Mouse (Mus musculus) heart, embryonic 13.5 days (tissue): ENCODE data around the gene Chil1. TPM values are rescaled to one million over a fixed set of nuclear protein-coding genes. Genes with fewer than 3 reads are reported as not detected.

ENCODE experiments used
- ATAC-seq: fragments of 200-750 bp; cut with Nextera tagmentation; 2 replicates; pipeline ENCODE4 v1.8.0; 2017; ENCODE audit warnings: moderate TSS enrichment; ENCODE audit not compliant: insufficient number of reproducible peaks, low FRiP score, low TSS enrichment; ENCODE audit errors: extremely low read depth
- H3K27ac ChIP-seq: fragments of 300-500 bp; sonication (generic); replicated peaks from 2 replicates; pipeline ENCODE4 v1.5.1; 2015; ENCODE audit warnings: moderate library complexity, mild to moderate bottlenecking, inconsistent platforms
- H3K27me3 ChIP-seq: fragments of 300-500 bp; sonication (generic); replicated peaks from 2 replicates; pipeline ENCODE4 v1.6.1; 2015; ENCODE audit warnings: mild to moderate bottlenecking, inconsistent platforms
- H3K36me3 ChIP-seq: fragments of 300-500 bp; sonication (generic); 2 replicates; pipeline ENCODE4 v1.6.1; 2015; ENCODE audit warnings: mild to moderate bottlenecking, inconsistent platforms
- H3K4me1 ChIP-seq: fragments of 300-500 bp; sonication (generic); 2 replicates; pipeline ENCODE4 v1.6.1; 2015; ENCODE audit warnings: inconsistent platforms
- H3K4me2 ChIP-seq: fragments of 300-500 bp; sonication (generic); 2 replicates; pipeline ENCODE4 v1.6.1; 2015; ENCODE audit warnings: inconsistent platforms, mild to moderate bottlenecking, moderate library complexity
- H3K4me3 ChIP-seq: fragments of 300-500 bp; sonication (generic); 2 replicates; pipeline ENCODE4 v1.5.1; 2015; ENCODE audit warnings: moderate library complexity, mild to moderate bottlenecking, inconsistent platforms
- H3K9ac ChIP-seq: fragments of 300-500 bp; sonication (generic); 2 replicates; pipeline ENCODE4 v1.6.1; 2015; ENCODE audit warnings: inconsistent platforms, mild to moderate bottlenecking, moderate library complexity
- H3K9me3 ChIP-seq: fragments of 300-500 bp; sonication (generic); 2 replicates; pipeline ENCODE4 v1.6.1; 2016; ENCODE audit warnings: inconsistent platforms
- WGBS: fragments of 180-500 bp; shearing (Covaris S2); methylation state at CpG from one replicate; pipeline ENCODE4 v1.1.7; 2015; ENCODE audit warnings: mixed read lengths; 5-methylcytosine and 5-hydroxymethylcytosine counted together
- polyA plus RNA-seq: library from polyadenylated mRNA; unstranded; fragments of >200 nt; fragmentation: Nextera tagmentation; extraction: Ambion mirVana; gene quantifications from 2 replicates; pipeline ENCODE4 v1.2.1, GENCODE M21; 2015

Chil1 gene
- polyA plus RNA-seq, 1 experiment from 2014 or later: 1.5 TPM

DNA sequence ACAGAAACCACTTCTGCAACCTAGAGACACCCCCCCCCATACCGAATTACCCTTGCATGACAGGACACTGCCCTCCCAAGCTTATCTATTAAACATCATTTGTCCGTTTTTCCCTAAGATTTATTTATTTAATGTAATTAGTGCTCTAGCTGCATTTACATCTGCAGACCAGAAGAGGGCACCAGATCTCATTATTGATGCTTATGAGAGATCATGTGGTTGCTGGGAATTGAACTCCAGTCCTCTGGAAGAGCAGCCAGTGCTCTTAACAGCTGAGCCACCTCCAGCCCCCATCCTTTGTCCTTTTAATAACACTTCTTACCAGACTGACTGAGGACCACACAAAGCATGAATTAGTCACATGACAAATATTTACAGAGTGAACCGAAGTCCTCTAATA, 27.3 kb upstream of the Chil1 start:
- Histone ChIP-seq H3K9ac (no peak overlapping the region), H3K4me3 (no peak overlapping the region), H3K9me3 (peaks cover 4% of the 10 kb centered on the region; the same call in 1 of the 2 replicates), H3K36me3 (no peaks in the 10 kb centered on the region), H3K4me1 (peaks cover 21% of the 10 kb centered on the region), H3K27ac (no peak overlapping the region), H3K27me3 (peaks cover 25% of the 10 kb centered on the region), H3K4me2 (no peak overlapping the region)
- ATAC-seq: no peak
- WGBS: 61% methylated on average over 3 of the region's 3 CpGs

DNA sequence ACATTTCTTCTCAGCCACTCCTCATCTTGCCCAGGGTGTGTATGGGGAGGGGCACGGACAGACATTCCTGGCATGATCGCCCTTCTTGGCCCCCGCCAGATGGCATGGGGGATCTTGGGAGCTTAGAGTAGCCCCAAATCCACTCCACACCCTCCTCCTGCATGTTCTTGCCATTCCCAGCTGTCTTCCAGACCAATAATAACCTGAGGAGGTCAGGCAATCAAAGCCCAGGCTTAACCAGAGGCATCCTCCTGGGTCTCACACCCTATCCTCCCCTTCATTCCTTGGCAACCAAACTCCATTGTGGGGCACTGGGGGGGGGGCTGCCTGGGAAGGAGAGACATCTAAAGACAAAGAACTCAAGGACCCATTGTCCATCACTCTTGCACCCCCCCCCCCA, 21.6 kb upstream of the Chil1 start:
- ATAC-seq: no peak
- Histone ChIP-seq H3K4me3 (no peak overlapping the region), H3K4me1 (no peaks in the 10 kb centered on the region), H3K9ac (no peak overlapping the region), H3K27me3 (0 out of 2 replicates have a peak, but pooled peaks cover 2% of the 10 kb centered on the region), H3K27ac (no peak overlapping the region), H3K9me3 (no peaks in the 10 kb centered on the region), H3K36me3 (no peaks in the 10 kb centered on the region), H3K4me2 (no peak overlapping the region)
- WGBS: 77% methylated on average over 3 of the region's 3 CpGs

DNA sequence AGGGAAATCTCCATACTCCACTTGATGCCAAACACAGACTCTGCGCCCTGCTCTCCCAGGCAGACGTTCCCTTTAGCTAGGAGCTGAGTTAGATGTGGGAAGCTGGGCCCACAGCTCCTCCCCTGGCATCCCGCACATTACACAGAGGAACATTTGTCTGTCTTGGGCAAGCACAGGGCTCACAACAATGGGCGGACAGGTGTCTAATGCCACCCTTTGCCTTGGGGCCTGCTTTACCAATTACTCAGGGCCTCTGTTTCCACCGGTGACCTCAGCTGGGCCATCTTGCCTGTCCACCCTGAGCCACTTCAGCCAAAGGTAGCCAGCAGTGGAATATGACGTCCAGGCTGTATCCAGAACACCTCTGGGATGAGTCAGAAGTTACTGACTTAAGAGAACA, 20.6 kb upstream of the Chil1 start:
- no peak overlapping the region for H3K27ac ChIP-seq
- H3K4me1 ChIP-seq: no peaks in the 10 kb centered on the region
- H3K9me3 ChIP-seq: no peaks in the 10 kb centered on the region
- no peak overlapping the region for H3K4me2 ChIP-seq
- WGBS: 68% methylated on average over 6 of the region's 6 CpGs
- H3K9ac ChIP-seq: no peak overlapping the region
- ATAC-seq: no peak
- no peak overlapping the region for H3K4me3 ChIP-seq
- H3K27me3 ChIP-seq: 0 out of 2 replicates have a peak, but pooled peaks cover 2% of the 10 kb centered on the region
- H3K36me3 ChIP-seq: no peaks in the 10 kb centered on the region

DNA sequence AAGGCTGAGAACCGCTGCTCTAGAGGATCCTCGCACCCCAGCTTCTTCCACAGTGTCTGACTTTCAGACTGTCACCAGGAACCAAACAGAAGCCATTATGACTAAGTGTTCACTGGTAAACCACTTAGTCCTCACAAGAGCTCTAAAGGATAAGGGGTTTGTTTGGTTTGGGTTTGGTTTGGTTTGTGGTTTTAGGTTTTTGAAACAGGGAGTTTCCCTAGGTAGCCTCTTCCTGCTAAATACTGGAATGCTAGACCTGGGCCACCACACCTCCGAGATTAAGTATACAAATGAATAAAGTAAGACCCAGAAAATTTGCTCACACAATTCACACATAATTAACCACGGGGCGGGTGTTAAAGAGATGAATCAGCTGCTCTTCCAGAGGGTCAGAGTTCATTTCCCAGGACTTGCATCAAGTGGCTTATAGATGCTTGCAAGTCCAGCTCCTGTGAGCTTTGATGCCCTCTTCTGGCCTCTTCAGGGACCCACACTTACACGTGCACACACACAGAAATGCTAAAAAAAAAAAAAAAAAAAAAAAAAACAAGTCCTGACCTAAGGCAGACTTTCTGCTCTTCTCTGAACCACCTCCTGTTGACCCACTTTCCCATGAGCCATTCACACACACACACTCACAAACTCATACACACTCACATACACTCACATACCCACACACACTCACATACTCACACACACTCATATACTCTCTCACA, 19.3 kb upstream of the Chil1 start:
- Histone ChIP-seq H3K27ac (no peak overlapping the region), H3K4me2 (no peak overlapping the region), H3K4me1 (peaks cover 4% of the 10 kb centered on the region; the same call in 1 of the 2 replicates), H3K4me3 (no peak overlapping the region), H3K27me3 (0 out of 2 replicates have a peak, but pooled peaks cover 2% of the 10 kb centered on the region), H3K9me3 (no peaks in the 10 kb centered on the region), H3K9ac (no peak overlapping the region), H3K36me3 (no peaks in the 10 kb centered on the region)
- ATAC-seq: no peak
- whole genome bisulfite sequencing: 80% methylated on average over 6 of the region's 6 CpGs

DNA sequence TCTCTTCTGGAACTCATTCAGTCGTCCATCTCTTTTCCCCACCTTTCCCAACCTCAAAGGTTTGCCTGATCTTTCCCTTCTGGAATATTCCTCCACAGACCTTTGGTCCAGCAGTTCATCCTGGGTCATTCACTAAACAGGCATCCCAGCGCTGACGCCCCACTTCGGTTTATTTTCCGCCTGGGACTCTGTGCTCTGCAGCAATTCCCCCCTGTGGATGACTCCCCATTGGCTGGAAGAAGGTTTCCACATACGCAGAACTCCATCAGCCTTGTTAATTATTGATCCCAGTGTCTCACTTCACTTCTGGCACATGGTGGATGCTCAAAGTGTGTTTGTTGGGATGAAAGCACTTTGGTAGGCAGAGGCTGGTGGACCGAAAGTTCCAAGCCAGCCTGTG, 18.5 kb upstream of the Chil1 start:
- H3K4me3 ChIP-seq: no peak overlapping the region
- 0 out of 2 replicates have a peak, but pooled peaks cover 2% of the 10 kb centered on the region for H3K27me3 ChIP-seq

DNA sequence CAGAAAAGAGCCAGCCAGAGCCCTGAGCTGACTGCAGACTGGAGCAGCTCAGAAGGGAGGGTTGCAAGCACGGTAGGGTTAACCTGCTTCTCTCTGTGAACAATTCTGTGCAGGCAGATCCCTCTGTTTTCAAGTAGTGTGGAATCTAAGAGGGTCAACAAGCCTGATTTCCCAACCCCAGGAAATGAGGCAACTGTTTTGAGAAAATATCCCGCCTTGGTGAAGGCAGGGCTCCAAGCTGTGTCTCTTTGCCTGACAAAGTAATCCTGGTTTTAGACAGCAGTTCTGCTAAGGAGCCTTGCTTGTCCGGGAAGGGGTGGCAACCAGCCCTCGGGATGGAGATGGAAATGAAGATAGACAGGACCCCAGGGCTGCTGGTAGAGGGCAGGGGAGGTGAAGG, 17.5 kb upstream of the Chil1 start:
- Histone ChIP-seq H3K4me2 (no peak overlapping the region), H3K9ac (no peak overlapping the region), H3K4me3 (no peak overlapping the region), H3K9me3 (no peaks in the 10 kb centered on the region), H3K4me1 (peaks cover 11% of the 10 kb centered on the region; the same call in 1 of the 2 replicates), H3K27ac (no peak overlapping the region), H3K36me3 (no peaks in the 10 kb centered on the region), H3K27me3 (0 out of 2 replicates have a peak, but pooled peaks cover 2% of the 10 kb centered on the region)
- WGBS: 64% methylated on average over 4 of the region's 4 CpGs
- no peak for ATAC-seq

More for the DNA sequence above, 18.5 kb upstream of the Chil1 start:
- WGBS: 88% methylated on average over 7 of the region's 7 CpGs
- H3K4me1 ChIP-seq: peaks cover 11% of the 10 kb centered on the region; the same call in 1 of the 2 replicates
- H3K27ac ChIP-seq: no peak overlapping the region
- no peaks in the 10 kb centered on the region for H3K36me3 ChIP-seq
- ATAC-seq: no peak
- no peak overlapping the region for H3K4me2 ChIP-seq
- H3K9me3 ChIP-seq: no peaks in the 10 kb centered on the region
- H3K9ac ChIP-seq: no peak overlapping the region

DNA sequence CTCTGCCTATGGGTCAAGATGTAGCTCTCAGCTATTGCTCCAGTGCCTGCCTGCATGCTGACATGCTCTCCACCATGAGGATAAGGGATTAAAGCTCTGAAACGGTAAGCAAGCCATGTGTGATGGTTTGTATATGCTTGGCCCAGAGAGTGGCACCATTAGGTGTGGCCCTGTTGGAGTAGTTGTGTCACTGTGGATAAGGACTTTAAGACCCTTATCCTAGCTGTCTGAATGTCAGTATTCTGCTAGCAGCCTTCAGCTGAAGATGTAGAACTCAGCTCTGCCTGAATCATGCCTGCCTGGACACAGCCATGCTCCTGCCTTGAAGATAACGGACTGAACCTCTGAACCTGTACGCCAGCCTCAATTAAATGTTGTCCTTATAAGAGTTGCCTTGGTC, 15.4 kb upstream of the Chil1 start:
- Histone ChIP-seq H3K9ac (no peak overlapping the region), H3K4me3 (no peak overlapping the region), H3K4me2 (no peak overlapping the region), H3K27me3 (no peaks in the 10 kb centered on the region), H3K36me3 (no peaks in the 10 kb centered on the region), H3K4me1 (peaks cover 11% of the 10 kb centered on the region; the same call in 1 of the 2 replicates), H3K27ac (no peak overlapping the region), H3K9me3 (no peaks in the 10 kb centered on the region)
- ATAC-seq: no peak
- WGBS: 86% methylated on average over 3 of the region's 3 CpGs

DNA sequence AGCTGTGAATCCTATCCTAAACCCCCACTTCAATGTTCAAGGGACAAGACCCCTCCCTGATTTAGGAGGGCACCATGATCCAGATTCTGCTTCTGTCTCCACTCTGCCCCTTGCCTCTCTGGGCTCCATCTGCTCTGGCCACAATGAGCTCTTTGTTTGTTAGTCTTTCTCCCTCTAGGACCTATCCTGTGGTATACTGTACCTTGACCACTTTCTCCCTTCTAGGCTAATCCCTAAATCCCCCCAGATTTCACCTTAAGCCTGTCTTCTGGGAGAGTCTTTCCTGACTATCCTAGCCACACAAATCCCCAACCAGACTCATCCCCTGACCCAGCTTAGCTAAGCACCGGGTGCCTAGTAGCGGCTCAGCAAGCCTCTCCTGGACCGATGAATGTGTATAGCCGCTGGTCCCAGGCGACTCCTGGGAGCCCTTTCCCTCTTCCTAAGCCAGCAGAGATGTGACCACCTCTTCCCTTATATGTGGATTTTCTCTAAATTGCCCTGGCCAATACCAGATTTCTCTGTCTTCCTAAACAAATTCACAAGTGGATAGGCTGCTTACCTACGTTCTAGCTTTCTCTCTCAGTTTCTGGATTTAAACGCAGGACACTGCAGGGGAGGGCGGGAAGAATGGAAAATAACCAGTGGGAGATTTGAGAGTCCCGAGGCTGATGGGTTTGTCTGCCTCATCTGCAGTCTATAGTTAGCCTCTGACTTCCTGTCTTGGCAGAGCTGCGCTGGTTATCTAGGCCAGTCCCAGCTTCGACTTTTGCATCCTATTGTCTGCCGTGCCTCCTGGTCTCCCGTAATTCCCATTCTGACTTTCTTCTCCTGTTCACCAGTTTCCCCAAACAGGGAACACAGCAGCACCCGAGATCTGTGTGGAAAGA, 14.3 kb upstream of the Chil1 start:
- Histone ChIP-seq H3K9me3 (no peaks in the 10 kb centered on the region), H3K9ac (no peak overlapping the region), H3K4me3 (no peak overlapping the region), H3K4me1 (peaks cover 11% of the 10 kb centered on the region; the same call in 1 of the 2 replicates), H3K27me3 (no peaks in the 10 kb centered on the region), H3K4me2 (0 out of 2 replicates have a peak overlapping the region, but pooled peaks have one; percentile 14), H3K36me3 (no peaks in the 10 kb centered on the region), H3K27ac (no peak overlapping the region)
- no peak for ATAC-seq
- WGBS: 38% methylated on average over 14 of the region's 14 CpGs

DNA sequence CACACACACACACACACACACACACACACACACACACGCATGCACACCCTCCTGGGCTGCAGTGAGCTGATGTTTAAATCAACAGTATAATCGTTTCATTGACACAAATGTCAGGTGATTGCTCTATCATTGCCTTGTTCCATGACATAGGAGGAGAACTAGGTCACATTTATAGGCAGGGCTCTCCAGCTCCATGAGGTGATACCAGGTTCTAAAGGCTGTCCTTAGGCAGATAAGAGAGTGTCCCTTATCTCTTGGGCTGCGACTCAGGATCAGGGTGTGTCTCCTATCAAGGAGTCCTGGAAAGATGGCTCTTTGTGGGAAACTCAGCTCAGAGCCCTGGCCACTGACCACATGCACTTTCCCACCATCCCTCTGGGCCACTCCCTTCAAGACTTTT, 13.4 kb upstream of the Chil1 start:
- Histone ChIP-seq H3K9me3 (no peaks in the 10 kb centered on the region), H3K4me3 (no peak overlapping the region), H3K4me2 (no peak overlapping the region), H3K27ac (no peak overlapping the region), H3K27me3 (no peaks in the 10 kb centered on the region), H3K36me3 (no peaks in the 10 kb centered on the region), H3K4me1 (peaks cover 11% of the 10 kb centered on the region; the same call in 1 of the 2 replicates), H3K9ac (no peak overlapping the region)
- 56% methylated on average over 3 of the region's 3 CpGs for WGBS
- ATAC-seq: no peak

DNA sequence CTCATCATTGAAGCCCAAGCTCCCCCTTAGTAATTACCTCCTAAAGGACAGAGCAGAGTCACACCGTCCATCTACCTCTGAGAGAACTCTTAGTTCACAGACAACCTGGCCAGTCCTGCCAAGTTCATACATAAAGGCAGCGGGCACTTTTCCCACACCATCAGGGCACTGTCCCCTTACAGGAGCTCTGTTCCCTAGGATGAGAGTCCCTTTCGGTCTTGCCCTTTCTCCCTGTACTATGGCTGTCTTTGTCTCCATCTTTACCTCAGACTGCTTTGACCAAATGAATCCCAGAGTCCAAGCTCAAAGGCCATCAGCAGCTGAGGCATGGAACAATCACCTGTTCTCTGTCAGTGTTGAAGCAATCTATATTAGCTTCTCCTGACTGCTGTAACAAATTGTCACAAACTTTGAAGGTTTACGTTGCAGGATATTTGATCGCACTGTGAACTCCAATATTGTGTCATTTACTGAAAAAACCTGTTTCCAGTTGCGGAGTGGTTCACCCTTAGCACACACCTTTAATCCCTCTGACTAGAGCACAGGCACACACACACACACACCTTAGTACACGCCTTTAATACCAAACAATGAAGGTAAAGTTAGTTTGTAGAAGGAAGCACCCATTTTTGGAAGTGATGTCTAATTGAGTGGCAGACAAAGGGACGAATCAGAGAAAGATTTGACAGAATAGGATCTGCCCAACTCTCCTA, 12.8 kb upstream of the Chil1 start:
- Histone ChIP-seq H3K9me3 (no peaks in the 10 kb centered on the region), H3K27ac (no peak overlapping the region), H3K27me3 (no peaks in the 10 kb centered on the region), H3K4me2 (no peak overlapping the region), H3K4me1 (peaks cover 11% of the 10 kb centered on the region; the same call in 1 of the 2 replicates), H3K4me3 (no peak overlapping the region), H3K36me3 (no peaks in the 10 kb centered on the region), H3K9ac (no peak overlapping the region)
- WGBS: 85% methylated on average over 8 of the region's 8 CpGs
- no peak for ATAC-seq

DNA sequence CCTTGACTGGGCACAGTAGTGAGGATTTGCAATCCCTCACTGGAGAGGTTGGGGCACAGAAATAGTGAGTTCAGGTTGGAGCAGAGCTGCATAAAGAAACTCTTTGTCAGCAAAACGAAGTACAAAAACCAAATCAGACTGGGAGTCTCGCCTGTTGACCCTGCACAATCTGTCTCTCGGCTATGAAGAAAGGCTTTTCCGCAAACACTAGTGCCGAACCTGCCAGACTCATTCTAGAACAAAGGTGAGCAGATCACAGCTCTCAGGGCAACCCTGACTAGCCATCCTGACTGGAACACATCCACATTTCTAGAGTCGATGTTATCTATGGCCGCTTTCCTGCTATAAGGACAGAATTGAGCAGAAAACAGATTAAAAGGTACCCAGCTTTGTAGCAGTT, 8.9 kb upstream of the Chil1 start:
- H3K36me3 ChIP-seq: no peaks in the 10 kb centered on the region
- WGBS: 68% methylated on average over 7 of the region's 7 CpGs
- no peak overlapping the region for H3K27ac ChIP-seq
- no peak overlapping the region for H3K4me3 ChIP-seq
- ATAC-seq: no peak
- no peaks in the 10 kb centered on the region; the same call in 1 of the 2 replicates for H3K27me3 ChIP-seq
- H3K9me3 ChIP-seq: no peaks in the 10 kb centered on the region
- no peak overlapping the region for H3K4me2 ChIP-seq
- H3K4me1 ChIP-seq: 0 out of 2 replicates have a peak, but pooled peaks cover 3% of the 10 kb centered on the region
- H3K9ac ChIP-seq: no peak overlapping the region
